Mouse (Mus musculus): ENCODE measurements around the gene Ddx60.

Ddx60 gene

DNA sequence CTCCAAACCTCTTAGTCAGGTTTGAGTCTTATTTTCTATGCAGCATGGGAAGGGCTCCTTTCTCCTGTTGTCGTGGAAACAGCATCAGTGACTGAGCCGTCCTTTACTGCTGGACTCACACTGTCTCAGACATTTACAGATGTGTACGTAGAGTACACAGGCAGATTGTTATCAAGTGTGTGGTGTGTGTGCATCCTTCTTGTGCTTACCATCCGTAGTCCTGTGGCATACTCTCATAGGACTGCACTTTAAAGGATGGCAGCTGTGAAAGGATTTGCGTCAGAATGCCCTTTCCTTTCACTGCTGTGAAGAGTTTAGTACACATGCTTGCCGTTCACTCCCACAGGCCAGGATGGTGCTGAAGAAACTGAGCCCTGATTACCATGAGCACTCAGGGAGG is 61.6 kb downstream of the Ddx60 start:
- no peak for DNase-seq

DNA sequence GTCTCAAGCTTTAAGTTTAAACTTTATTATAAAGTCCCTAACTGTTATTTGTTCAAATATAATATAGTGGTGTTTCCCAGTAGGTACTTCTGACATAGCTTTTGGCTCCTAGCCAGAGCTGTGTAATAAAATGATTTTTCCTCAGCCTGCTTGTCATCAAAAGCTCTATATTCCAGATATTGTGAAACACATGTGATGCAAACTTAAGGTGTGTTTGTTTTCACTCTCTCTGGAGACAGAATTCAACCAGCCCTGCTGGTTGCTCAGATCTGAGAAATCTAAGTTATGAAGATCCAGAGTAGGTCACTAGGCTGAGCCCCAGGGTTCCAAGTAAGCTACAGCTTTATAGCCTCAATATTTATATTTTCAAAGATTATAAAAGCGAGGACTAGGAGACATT is 64.9 kb downstream of the Ddx60 start:
- no peak for DNase-seq

DNA sequence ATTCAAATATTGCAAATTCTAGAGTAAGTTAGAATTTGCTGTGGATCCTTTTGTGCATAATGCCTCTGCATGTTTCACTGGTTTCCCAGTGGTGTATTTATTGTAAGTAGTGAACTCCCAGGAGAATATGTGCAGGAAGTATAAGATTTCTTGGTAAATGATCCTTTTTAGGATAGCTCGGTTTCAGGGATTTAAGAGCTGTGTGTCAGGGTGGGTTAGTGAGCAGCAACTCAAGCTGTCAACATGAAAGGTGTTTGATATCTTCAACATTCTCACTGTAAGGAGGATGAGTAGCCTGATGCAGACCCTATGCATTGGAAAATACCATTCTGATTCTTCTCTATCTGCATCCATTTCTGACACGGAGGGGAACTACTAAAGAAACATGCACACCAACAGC is 69.2 kb downstream of the Ddx60 start:
- DNase-seq: no peak

DNA sequence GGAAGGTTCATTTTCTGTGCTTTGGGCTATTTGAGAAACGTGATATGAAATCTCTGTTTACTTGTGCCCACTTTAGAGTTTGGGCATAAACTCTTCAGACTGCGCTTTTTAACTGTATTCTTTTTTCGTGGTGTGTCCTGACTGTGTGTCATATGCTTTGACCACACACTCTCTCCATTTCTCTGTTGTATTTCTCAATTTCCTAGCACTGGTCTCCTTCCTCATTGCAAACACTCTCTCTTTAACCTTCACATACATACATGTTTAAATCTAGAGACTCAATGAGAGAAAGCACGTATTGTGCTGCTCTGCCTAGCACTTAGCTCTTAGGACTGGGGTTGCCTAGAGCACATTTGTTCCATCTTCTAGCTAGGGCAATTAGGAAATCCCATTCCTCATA is 86.3 kb downstream of the Ddx60 start:
- no peak for DNase-seq

DNA sequence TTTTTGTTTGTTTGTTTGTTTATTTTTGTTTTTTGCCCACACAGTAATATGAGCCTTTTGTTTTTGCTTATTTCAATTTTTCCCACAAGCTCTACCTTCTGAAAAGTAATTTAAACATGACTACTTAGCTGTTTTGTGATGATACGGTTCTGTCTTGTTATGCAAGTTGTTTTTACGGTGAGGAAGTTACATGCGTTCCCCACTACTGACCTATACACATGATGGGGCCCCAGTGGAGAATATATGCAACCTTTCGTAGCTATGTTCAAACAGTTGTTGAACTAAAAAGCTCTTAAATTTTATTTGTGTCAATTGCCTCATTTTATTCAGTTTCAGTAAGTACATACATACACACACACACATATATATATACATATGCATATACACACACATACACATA is 86.7 kb downstream of the Ddx60 start:
- DNase-seq: no peak

DNA sequence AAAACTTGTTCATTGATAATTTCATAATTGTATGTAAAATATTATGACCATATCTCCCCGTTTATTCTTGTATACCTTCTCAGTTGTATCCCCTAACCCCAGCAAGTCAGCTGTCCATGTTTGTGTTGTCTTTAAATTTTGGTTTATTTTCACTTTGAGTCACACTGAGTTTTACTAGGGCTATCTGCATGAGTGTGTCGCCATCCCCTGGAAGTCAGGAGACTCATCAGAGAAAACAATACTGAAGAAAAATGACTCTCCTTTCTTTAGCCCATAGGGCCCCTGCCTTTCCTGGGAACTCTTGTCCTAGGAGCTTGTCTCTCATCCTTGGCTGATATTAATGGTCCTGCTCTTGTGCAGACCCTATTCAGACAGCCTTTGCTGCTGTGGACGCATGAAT is 106.5 kb downstream of the Ddx60 start:
- no peak for DNase-seq

DNA sequence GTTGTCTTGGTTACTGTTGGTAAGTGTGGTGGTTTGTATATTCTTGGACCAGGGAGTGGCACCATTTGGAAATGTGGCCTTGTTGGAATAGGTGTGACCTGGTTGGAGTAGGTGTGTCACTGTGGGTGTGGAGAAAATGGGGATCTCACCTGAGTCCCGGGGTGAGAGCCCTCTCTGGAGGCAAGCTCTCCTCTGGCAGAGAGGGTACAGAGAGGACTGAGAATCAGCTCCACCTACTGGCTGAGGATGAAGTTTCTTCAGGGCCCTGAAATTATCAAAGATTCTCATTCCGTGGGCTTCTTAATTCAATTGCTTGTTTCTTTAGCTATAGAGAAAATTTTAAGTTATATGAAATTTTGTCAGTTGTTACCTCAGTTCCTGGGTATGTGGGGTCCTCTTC is 118.9 kb downstream of the Ddx60 start:
- DNase-seq: no peak

DNA sequence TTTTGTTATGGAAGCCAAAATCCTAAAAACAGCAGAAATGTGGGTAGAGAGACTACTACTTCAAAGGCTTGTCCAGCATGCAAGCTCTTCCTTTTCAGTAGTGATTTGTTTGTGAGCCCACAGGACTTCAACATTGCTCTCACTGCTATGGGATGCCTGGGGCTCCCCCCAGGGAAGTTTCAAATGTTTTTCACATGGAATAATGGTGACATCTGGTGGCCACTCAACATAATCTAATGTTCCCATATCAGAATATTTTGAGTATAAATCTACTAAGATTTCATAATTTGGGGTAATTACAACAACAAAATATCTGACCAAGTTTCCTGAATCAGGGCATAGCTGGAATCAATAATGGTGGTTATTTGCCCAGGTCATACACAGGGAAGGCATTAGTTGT is 132.5 kb downstream of the Ddx60 start:
- DNase-seq: no peak

DNA sequence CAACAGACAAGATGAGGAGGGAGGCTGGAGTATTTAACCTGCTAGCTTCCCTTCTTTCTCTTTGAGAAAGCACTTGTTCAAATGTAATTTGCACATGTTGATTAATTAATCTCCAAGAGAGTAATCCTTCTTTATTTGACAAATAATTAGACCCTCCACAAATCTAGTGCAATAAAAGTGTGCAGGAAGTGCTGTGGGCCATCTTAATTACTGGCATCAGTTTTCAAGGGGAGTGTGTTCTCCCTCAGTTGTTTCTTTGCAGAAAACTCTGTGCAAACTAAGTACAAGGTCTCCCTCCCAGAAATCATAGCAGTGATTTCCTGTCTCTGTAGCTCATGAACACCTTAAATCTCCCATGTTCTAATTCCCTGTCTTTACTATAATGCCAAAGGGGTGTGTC is 140.4 kb downstream of the Ddx60 start:
- no peak for DNase-seq

DNA sequence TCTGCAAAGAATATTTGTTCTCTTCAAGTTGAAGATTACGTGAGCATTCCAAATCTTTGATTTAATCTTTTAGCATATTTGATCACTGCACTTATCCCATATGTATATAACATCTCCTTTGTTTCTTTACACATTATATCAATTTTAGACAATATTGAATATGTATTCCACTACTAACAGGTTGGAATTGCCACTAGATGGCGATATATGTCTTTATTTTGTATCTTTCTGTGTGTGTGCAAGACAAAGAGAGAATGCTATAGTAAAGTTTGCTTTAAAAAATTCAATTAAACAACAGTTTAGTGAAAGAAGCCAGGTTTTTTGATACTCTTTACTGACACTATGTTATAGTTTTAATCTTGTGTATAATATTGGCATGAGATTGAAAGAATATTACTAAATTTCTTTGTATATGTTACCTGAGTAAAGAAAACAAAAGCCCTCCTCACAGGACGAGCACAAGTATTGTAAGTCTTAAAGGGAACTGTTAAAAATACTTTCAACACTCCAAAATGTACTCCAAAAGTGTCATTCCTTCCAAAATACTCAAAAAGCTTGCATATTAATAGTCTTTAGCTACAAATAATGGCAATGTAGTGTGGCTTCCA is 152.4 kb downstream of the Ddx60 start:
- peak; percentile 26 for DNase-seq

DNA sequence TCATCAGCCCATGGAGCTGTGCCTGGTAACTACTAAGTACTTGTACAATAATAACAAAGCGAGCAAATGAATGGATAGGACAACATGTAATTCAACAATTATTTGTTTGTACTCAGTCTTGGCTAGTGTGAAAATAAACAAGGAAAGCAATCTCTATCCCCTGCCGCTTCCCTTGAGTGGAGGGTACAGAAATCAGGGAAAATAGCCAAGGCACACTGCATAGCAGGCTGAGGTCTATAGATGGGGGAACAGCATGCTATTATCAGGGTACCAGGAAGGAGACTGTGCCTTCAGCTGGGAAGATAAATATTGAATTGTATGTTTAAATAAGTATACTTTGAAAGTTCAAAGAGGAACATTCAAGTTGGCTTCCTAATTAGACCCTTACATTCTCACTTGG is 153.9 kb downstream of the Ddx60 start:
- no peak for DNase-seq

Data from cerebellum, adult 9-10 months (tissue).